Mouse (Mus musculus): ENCODE results near the gene Kti12. TPM values are rescaled to one million over a fixed set of nuclear protein-coding genes. Genes with fewer than 3 reads are reported as not detected.
A peak's percentile ranks its signal among the peaks of the same experiment; 100 is the strongest.

Gene Kti12
- total and polyA plus RNA-seq, 2 experiments from 2014 or later, result 29.4 to 34.8 TPM

- no peak overlapping the region for H3K9ac ChIP-seq (replicated peaks; ENCODE audit: low read length)
- peaks cover 38% of the 10 kb centered on the region for H3K36me3 ChIP-seq (ENCODE audit: insufficient read depth, low read length)
- no peak for TF ChIP-seq CTCF (IDR thresholded peaks at IDR 0.05; ENCODE audit: low read depth)
- 85% methylated on average over 1 of the region's 1 CpGs for WGBS
- no peaks in the 10 kb centered on the region for H3K9me3 ChIP-seq (ENCODE audit: low read length)
- H3K27ac ChIP-seq, result no peak overlapping the region
- no peak overlapping the region for H3K4me3 ChIP-seq (ENCODE audit: low read length)
- DNase-seq (ENCODE audit: low spot score) (no peak), ATAC-seq (no peak)
- no peaks in the 10 kb centered on the region for H3K4me1 ChIP-seq (ENCODE audit: insufficient read depth, low read length)
- no peaks in the 10 kb centered on the region for H3K27me3 ChIP-seq (ENCODE audit: insufficient read depth, low read length)
- H3K4me2 ChIP-seq (ENCODE audit: low read depth, low read length), result no peak overlapping the region
These were observed 21.5 kb upstream of the Kti12 start for GRCm38 (mm10) chr4:108826096-108826495.

- TF ChIP-seq CTCF (IDR thresholded peaks at IDR 0.05; ENCODE audit: low read depth), result no peak
- no peak overlapping the region for H3K4me3 ChIP-seq (ENCODE audit: low read length)
- 91% methylated on average over 2 of the region's 2 CpGs for WGBS
- H3K4me1 ChIP-seq (ENCODE audit: insufficient read depth, low read length), result no peaks in the 10 kb centered on the region
- DNase-seq (ENCODE audit: low spot score) (no peak), ATAC-seq (no peak)
- H3K36me3 ChIP-seq (ENCODE audit: insufficient read depth, low read length), result peaks cover 38% of the 10 kb centered on the region
- no peak overlapping the region for H3K9ac ChIP-seq (replicated peaks; ENCODE audit: low read length)
- H3K4me2 ChIP-seq (ENCODE audit: low read depth, low read length), result no peak overlapping the region
- H3K27me3 ChIP-seq (ENCODE audit: insufficient read depth, low read length), result no peaks in the 10 kb centered on the region
- H3K27ac ChIP-seq, result no peak overlapping the region
- no peaks in the 10 kb centered on the region for H3K9me3 ChIP-seq (ENCODE audit: low read length)
These were observed 20.9 kb upstream of the Kti12 start for GRCm38 (mm10) chr4:108826643-108827042.

- WGBS, result 79% methylated on average over 1 of the region's 1 CpGs
- no peaks in the 10 kb centered on the region for H3K4me1 ChIP-seq (ENCODE audit: insufficient read depth, low read length)
- H3K4me2 ChIP-seq (ENCODE audit: low read depth, low read length), result peak overlapping the region; percentile 72; the same call in 1 of the 2 replicates
- H3K4me3 ChIP-seq (ENCODE audit: low read length), result no peak overlapping the region
- no peak for TF ChIP-seq CTCF (IDR thresholded peaks at IDR 0.05; ENCODE audit: low read depth)
- peaks cover 11% of the 10 kb centered on the region; the same call in 1 of the 2 replicates for H3K36me3 ChIP-seq (ENCODE audit: insufficient read depth, low read length)
- ATAC-seq, result no peak
- no peak overlapping the region for H3K27ac ChIP-seq
- DNase-seq (ENCODE audit: low spot score), result no peak
- H3K9me3 ChIP-seq (ENCODE audit: low read length), result no peaks in the 10 kb centered on the region
- no peaks in the 10 kb centered on the region for H3K27me3 ChIP-seq (ENCODE audit: insufficient read depth, low read length)
- no peak overlapping the region for H3K9ac ChIP-seq (replicated peaks; ENCODE audit: low read length)
These were observed 16.9 kb upstream of the Kti12 start for GRCm38 (mm10) chr4:108830698-108831097.

DNA sequence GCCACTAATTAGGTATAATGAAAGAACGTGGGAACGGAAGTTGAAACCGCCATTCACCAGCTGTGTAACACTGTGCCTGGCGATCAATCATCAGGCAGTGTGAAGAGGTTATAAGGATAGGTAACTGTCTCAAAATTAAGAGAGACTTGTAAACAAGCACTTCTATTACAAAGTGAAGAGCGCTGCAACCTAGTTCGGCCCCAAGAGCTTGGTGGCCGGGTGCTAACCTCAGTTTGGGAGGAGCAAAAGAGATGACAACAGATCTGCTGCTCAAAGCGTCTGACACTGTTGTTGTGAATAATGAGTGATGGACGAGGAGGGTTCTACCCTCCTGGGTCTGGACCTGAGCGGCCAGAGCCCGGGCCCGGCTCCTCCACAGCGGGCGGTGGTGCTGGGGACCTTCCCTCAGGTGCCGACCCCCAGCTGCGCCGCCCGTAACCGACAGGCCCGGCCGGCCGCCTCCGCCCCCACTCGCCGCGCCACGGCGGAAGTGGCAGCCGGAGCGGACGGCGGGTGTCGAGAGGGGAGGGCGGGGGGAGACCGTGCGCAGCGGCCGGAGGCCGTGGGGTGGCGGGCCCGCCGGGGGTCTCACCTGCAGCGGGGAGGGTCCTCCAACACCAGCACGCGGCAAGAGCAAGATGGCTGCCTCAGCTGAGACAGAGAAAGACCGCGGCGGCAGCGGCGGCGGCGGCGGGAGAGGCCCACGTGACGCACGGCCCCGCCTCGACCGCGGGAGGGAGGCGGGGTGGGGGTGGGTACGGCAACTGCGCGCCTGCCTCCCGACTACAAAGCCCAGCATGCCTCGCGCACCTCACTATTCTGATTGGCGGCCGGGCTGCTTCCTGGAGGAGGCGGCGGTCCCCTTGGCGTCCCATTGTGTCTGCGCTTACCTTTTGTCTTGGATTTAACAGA lies 14.4 kb upstream of the Kti12 start, which contains the start of gene Btf3l4:
TSS of gene Btf3l4 (minus strand) at position 699 of the 912 bp plus-strand sequence.
- Histone ChIP-seq H3K4me3 (ENCODE audit: low read length) (peak within 1 kb of the TSS; percentile 98), H3K36me3 (ENCODE audit: insufficient read depth, low read length) (peaks cover 5% of the 10 kb centered on the region; the same call in 1 of the 2 replicates), H3K9me3 (ENCODE audit: low read length) (no peaks in the 10 kb centered on the region), H3K9ac (replicated peaks; ENCODE audit: low read length) (peak within 1 kb of the TSS; percentile 99), H3K4me2 (ENCODE audit: low read depth, low read length) (peak within 1 kb of the TSS; percentile 72), H3K4me1 (ENCODE audit: insufficient read depth, low read length) (no peaks in the 10 kb centered on the region), H3K27ac (peak within 1 kb of the TSS; percentile 99), H3K27me3 (ENCODE audit: insufficient read depth, low read length) (no peaks in the 10 kb centered on the region)
- peak; percentile 98 for DNase-seq (ENCODE audit: low spot score)
- TF ChIP-seq CTCF (IDR thresholded peaks at IDR 0.05; ENCODE audit: low read depth), result no peak
- WGBS, result under 1% methylated on average over 63 of the region's 73 CpGs
- peak; percentile 96 for ATAC-seq

DNA sequence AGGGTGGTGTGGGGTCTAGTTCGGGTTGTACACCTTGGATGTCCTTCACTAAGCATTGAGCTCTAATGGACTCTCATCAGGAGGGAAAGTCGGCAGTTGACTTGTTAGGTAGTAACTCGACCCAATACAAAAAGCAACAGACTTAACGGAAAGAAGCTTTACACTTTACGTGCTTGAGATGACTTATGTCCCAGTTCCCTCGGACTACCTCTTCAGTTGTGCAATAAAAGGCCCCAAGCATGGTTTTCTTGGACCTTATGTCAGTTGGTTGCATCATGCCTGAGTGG lies 13.8 kb upstream of the Kti12 start:
- no peaks in the 10 kb centered on the region for H3K4me1 ChIP-seq (ENCODE audit: insufficient read depth, low read length)

DNA sequence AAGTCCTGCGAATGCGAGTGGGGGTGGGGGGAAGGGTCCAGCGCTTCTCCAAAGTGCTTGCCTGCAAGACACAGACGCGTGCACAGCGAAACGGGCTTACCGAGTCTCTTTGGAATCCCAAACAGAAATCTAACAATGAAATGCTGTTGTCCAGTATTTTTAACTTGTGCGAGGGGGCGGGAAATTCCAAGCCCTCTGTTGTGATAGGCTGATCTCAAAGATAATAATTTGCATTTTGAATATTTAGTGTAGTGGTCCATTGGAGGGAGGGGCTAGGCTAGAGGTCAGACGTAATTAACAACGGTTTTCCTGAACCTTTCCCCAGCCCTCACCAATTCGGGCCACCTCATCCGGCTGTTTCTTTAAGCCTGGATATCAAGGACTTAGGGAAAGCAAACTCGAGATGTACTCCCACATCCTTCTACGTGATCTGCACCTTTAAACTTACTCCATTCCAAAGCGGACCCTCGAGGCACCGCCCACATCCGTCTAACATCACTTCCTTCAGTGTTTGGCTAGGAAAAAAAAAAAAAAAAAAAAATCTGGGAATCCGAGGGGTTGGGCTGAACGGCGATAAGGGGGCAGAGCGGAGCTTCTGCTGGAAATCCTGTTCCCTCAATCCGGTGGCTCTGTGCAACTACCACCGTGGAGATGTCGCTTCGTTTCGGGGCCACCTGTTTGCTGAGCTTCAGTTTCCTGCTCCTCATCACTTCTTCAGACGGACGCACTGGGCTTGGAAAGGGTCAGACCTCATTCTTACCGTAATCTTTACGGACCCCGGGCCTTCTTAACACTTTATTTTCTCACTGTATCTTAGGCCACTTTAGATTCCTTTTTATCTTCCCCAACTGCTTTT lies 13.2 kb upstream of the Kti12 start, which contains the start of gene Txndc12:
TSS of gene Txndc12 (plus strand) at position 487 of the 856 bp plus-strand sequence.
- peak within 1 kb of the TSS; percentile 99 for H3K27ac ChIP-seq
- no peaks in the 10 kb centered on the region for H3K27me3 ChIP-seq (ENCODE audit: insufficient read depth, low read length)
- H3K36me3 ChIP-seq (ENCODE audit: insufficient read depth, low read length), result no peaks in the 10 kb centered on the region; the same call in 1 of the 2 replicates
- under 1% methylated on average over 34 of the region's 34 CpGs for WGBS
- DNase-seq (ENCODE audit: low spot score), result peak; percentile 95
- no peaks in the 10 kb centered on the region for H3K4me1 ChIP-seq (ENCODE audit: insufficient read depth, low read length)
- peak within 1 kb of the TSS; percentile 72 for H3K4me2 ChIP-seq (ENCODE audit: low read depth, low read length)
- peak; percentile 83 for ATAC-seq
- no peaks in the 10 kb centered on the region for H3K9me3 ChIP-seq (ENCODE audit: low read length)
- H3K4me3 ChIP-seq (ENCODE audit: low read length), result peak within 1 kb of the TSS; percentile 98
- H3K9ac ChIP-seq (replicated peaks; ENCODE audit: low read length), result peak within 1 kb of the TSS; percentile 99
- TF ChIP-seq CTCF (IDR thresholded peaks at IDR 0.05; ENCODE audit: low read depth), result peak; percentile 31

More for the DNA sequence above, 13.8 kb upstream of the Kti12 start:
- no peak for DNase-seq (ENCODE audit: low spot score)
- H3K9me3 ChIP-seq (ENCODE audit: low read length), result no peaks in the 10 kb centered on the region
- peak overlapping the region; percentile 99 for H3K9ac ChIP-seq (replicated peaks; ENCODE audit: low read length)
- H3K27ac ChIP-seq, result peak overlapping the region; percentile 99
- under 1% methylated on average over 6 of the region's 6 CpGs for WGBS
- peaks cover 3% of the 10 kb centered on the region; the same call in 1 of the 2 replicates for H3K36me3 ChIP-seq (ENCODE audit: insufficient read depth, low read length)
- H3K27me3 ChIP-seq (ENCODE audit: insufficient read depth, low read length), result no peaks in the 10 kb centered on the region
- H3K4me2 ChIP-seq (ENCODE audit: low read depth, low read length), result peak overlapping the region; percentile 72
- no peak for TF ChIP-seq CTCF (IDR thresholded peaks at IDR 0.05; ENCODE audit: low read depth)
- no peak for ATAC-seq
- H3K4me3 ChIP-seq (ENCODE audit: low read length), result peak overlapping the region; percentile 98
